Mouse (Mus musculus) ES-Bruce4 (cell line): ENCODE measurements around the gene Actr8. TPM values are rescaled to one million over a fixed set of nuclear protein-coding genes. Genes with fewer than 3 reads are reported as not detected.

Experiments used
- H3K27ac ChIP-seq: 2 replicates; pipeline ENCODE4 v1.5.1; 2012; ENCODE audit warnings: low read length, inconsistent platforms; ENCODE audit not compliant: insufficient read depth
- H3K27me3 ChIP-seq: 2 replicates; pipeline ENCODE4 v1.6.1; 2012; ENCODE audit warnings: mild to moderate bottlenecking, low read length, inconsistent platforms; ENCODE audit not compliant: control insufficient read depth, poor library complexity, insufficient read depth, severe bottlenecking
- H3K36me3 ChIP-seq: 2 replicates; pipeline ENCODE4 v1.6.1; 2012; ENCODE audit warnings: inconsistent platforms, mild to moderate bottlenecking, low read length, moderate library complexity; ENCODE audit not compliant: control insufficient read depth, poor library complexity, insufficient read depth, severe bottlenecking
- H3K4me1 ChIP-seq: one replicate; pipeline ENCODE4 v1.8.1; 2011; ENCODE audit warnings: low read length; ENCODE audit not compliant: control insufficient read depth, insufficient read depth
- H3K4me3 ChIP-seq: 2 replicates; pipeline ENCODE4 v1.5.1; 2011; ENCODE audit warnings: low read depth, mild to moderate bottlenecking, low read length
- H3K9ac ChIP-seq: 2 replicates; pipeline ENCODE4 v1.6.1; 2012; ENCODE audit warnings: low read depth, mild to moderate bottlenecking, inconsistent platforms; ENCODE audit not compliant: poor library complexity, severe bottlenecking
- H3K9me3 ChIP-seq: replicated peaks from 2 replicates; pipeline ENCODE4 v1.6.1; 2012; ENCODE audit warnings: mild to moderate bottlenecking, low read length, inconsistent platforms; ENCODE audit not compliant: control insufficient read depth, poor library complexity, insufficient read depth, severe bottlenecking
- CTCF ChIP-seq: IDR thresholded peaks from one replicate; pipeline ENCODE4 v1.8.1; 2011; ENCODE audit warnings: low read depth, low read length
- EP300 ChIP-seq: IDR thresholded peaks from 2 replicates; pipeline ENCODE4 v1.6.1; 2011; ENCODE audit warnings: low read depth, low read length; ENCODE audit not compliant: insufficient read depth
- POLR2A ChIP-seq: IDR thresholded peaks from one replicate; pipeline ENCODE4 v1.8.1; 2011; ENCODE audit warnings: low read length; ENCODE audit not compliant: insufficient read depth
- polyA plus RNA-seq: library from polyadenylated mRNA; stranded (reverse); fragments of >200 nt; gene quantifications from 2 replicates; pipeline ENCODE4 v1.2.4, GENCODE M21; 2011; ENCODE audit warnings: low read depth; ENCODE audit not compliant: missing spikeins, insufficient read depth, insufficient read length

Actr8 gene
- polyA plus RNA-seq = 49.4 and 54.7 TPM in 2 replicates

DNA sequence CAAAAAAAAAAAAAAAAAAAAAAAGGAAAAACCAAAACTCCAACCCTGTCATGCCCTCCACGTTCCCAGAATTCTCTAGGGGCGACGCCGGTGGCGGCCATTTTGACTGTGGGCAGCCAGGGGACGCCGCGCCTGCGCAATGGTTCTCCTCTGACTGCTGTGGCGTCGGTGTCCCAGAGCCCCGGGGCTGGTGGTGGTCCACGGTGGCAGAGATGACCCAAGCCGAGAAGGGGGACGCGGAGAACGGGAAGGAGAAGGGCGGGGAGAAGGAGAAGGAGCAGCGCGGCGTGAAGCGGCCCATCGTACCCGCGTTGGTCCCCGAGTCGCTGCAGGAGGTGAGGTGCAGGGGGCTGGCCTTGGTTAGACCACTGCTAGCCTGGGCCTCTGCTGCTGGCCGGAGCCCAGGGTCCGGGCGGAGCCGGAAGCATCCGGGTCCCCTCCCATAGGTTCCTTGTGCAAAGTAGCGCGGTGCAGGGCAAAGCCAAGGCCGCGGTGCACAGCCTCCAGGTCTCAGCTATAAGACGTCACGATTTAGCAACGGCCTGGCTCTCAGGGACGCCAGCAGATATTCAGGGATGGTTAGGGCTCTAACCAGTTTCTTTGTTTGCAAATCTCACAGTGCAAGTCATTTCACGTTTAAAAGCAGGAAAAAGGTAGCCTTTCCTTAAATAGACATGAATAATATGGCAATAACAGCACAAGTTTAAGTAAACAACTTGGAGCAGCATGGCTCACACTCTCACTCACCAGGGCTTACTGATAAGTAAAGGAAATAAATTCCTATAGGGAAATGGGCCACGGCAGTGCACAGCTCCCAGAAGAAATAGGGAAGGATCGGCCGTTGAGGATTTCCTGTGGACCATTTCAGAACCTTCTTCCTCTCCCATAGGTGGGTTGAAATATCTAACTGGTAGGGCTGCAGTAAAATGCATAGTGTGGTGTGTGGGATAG, at the start of gene Actr8:
TSS of gene Actr8 (plus strand) at position 84 of the 951 bp plus-strand sequence.
- no peaks in the 10 kb centered on the region; the same call in 1 of the 2 replicates for H3K9me3 ChIP-seq
- no peaks in the 10 kb centered on the region for H3K27me3 ChIP-seq
- peaks cover 11% of the 10 kb centered on the region for H3K36me3 ChIP-seq
- H3K27ac ChIP-seq = 0 out of 2 replicates have a peak within 1 kb of the TSS, but pooled peaks have one; percentile 12
- TF ChIP-seq POLR2A = peak; percentile 8
- TF ChIP-seq CTCF = no peak
- no peak for TF ChIP-seq EP300
- peak within 1 kb of the TSS; percentile 62 for H3K9ac ChIP-seq
- peak within 1 kb of the TSS; percentile 83 for H3K4me3 ChIP-seq
- no peaks in the 10 kb centered on the region for H3K4me1 ChIP-seq

DNA sequence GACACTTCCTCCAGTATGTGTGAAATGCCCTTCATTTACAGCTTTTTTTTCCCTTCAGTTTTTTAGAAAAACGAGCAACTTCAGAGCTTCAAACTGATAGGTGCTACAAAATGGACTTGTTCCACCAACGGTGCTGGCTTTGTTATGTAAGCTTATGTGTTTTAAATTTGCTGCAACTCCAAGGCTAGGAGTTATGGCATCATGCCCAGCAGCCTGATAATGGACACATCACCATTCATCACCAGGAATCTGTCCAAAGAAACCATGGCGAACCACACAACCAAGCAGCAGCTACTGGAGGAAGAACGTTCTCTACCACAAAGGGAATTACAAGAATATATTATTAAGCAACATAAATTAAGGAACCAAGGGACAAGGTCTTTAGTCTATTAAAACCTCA, 49.2 kb upstream of the Actr8 start:
- no peaks in the 10 kb centered on the region for H3K9me3 ChIP-seq
- no peak overlapping the region for H3K4me3 ChIP-seq
- no peaks in the 10 kb centered on the region for H3K36me3 ChIP-seq
- H3K27ac ChIP-seq = no peak overlapping the region
- H3K4me1 ChIP-seq = no peaks in the 10 kb centered on the region
- H3K27me3 ChIP-seq = no peaks in the 10 kb centered on the region
- H3K9ac ChIP-seq = no peak overlapping the region
- TF ChIP-seq EP300 (no peak), CTCF (no peak), POLR2A (no peak)

- H3K27ac ChIP-seq = no peak overlapping the region
- H3K4me1 ChIP-seq = no peaks in the 10 kb centered on the region
- H3K9me3 ChIP-seq = no peaks in the 10 kb centered on the region
- no peaks in the 10 kb centered on the region for H3K27me3 ChIP-seq
- no peak overlapping the region for H3K4me3 ChIP-seq
- no peaks in the 10 kb centered on the region for H3K36me3 ChIP-seq
- TF ChIP-seq CTCF (no peak), EP300 (no peak), POLR2A (no peak)
- H3K9ac ChIP-seq = no peak overlapping the region
Measured at GRCm38 (mm10) chr14:29935516-29935915, 42.6 kb upstream of the Actr8 start.

- no peak overlapping the region for H3K9ac ChIP-seq
- TF ChIP-seq CTCF = no peak
- H3K4me3 ChIP-seq = no peak overlapping the region
- no peaks in the 10 kb centered on the region for H3K9me3 ChIP-seq
- H3K27ac ChIP-seq = no peak overlapping the region
- H3K36me3 ChIP-seq = no peaks in the 10 kb centered on the region
- no peaks in the 10 kb centered on the region for H3K4me1 ChIP-seq
- H3K27me3 ChIP-seq = no peaks in the 10 kb centered on the region
Measured at GRCm38 (mm10) chr14:29937466-29937865, 40.7 kb upstream of the Actr8 start.

- no peaks in the 10 kb centered on the region for H3K4me1 ChIP-seq
- no peak overlapping the region for H3K4me3 ChIP-seq
- H3K9ac ChIP-seq = no peak overlapping the region
- no peaks in the 10 kb centered on the region for H3K36me3 ChIP-seq
- peak; percentile 45 for TF ChIP-seq CTCF
- no peak for TF ChIP-seq POLR2A
- no peaks in the 10 kb centered on the region for H3K9me3 ChIP-seq
- H3K27me3 ChIP-seq = no peaks in the 10 kb centered on the region
- no peak overlapping the region for H3K27ac ChIP-seq
Measured at GRCm38 (mm10) chr14:29939600-29940312, 38.4 kb upstream of the Actr8 start.

- Histone ChIP-seq H3K4me1 (no peaks in the 10 kb centered on the region), H3K9me3 (no peaks in the 10 kb centered on the region), H3K9ac (no peak overlapping the region), H3K27me3 (no peaks in the 10 kb centered on the region), H3K4me3 (no peak overlapping the region), H3K27ac (no peak overlapping the region), H3K36me3 (no peaks in the 10 kb centered on the region)
- no peak for TF ChIP-seq POLR2A
- TF ChIP-seq EP300 = no peak
- no peak for TF ChIP-seq CTCF
Measured at GRCm38 (mm10) chr14:29940313-29940812, 37.8 kb upstream of the Actr8 start.
